Mouse (Mus musculus) embryonic fibroblast, embryonic 13.5 days (primary cell): ENCODE data around the gene Sgo1.

Experiments used
- CTCF ChIP-seq: IDR thresholded peaks from 2 replicates; pipeline ENCODE4 v1.5.1; 2011; ENCODE audit warnings: mild to moderate bottlenecking, control low read depth, low read length, moderate library complexity, borderline replicate concordance; ENCODE audit not compliant: insufficient read depth
- POLR2A ChIP-seq: IDR thresholded peaks from 2 replicates; pipeline ENCODE4 v1.6.1; 2011; ENCODE audit warnings: low read depth, mild to moderate bottlenecking, control low read depth, low read length, moderate library complexity

GRCm38 (mm10) chr17:53661056-53661840 lies 27.9 kb downstream of the Sgo1 start:
- TF ChIP-seq CTCF: no peak
- no peak for TF ChIP-seq POLR2A
